Mouse (Mus musculus) neural tube, embryonic 15.5 days (tissue): ENCODE measurements around the gene Pitpna. TPM values are rescaled to one million over a fixed set of nuclear protein-coding genes. Genes with fewer than 3 reads are reported as not detected.

Source experiments
- ATAC-seq: fragments of 200-750 bp; cut with Nextera tagmentation; 2 replicates; pipeline ENCODE4 v1.8.0; 2017; ENCODE audit warnings: mild to moderate bottlenecking, moderate TSS enrichment, moderate library complexity; ENCODE audit not compliant: low FRiP score
- H3K27ac ChIP-seq: fragments of 300-500 bp; sonication (generic); replicated peaks from 2 replicates; pipeline ENCODE4 v1.5.1; 2015; ENCODE audit warnings: mild to moderate bottlenecking, inconsistent platforms
- H3K27me3 ChIP-seq: fragments of 300-500 bp; sonication (generic); replicated peaks from 2 replicates; pipeline ENCODE4 v1.6.1; 2015; ENCODE audit warnings: inconsistent platforms
- H3K36me3 ChIP-seq: fragments of 300-500 bp; sonication (generic); 2 replicates; pipeline ENCODE4 v1.6.1; 2015; ENCODE audit warnings: inconsistent platforms
- H3K4me1 ChIP-seq: fragments of 300-500 bp; sonication (generic); 2 replicates; pipeline ENCODE4 v1.6.1; 2015; ENCODE audit warnings: inconsistent platforms
- H3K4me2 ChIP-seq: fragments of 300-500 bp; sonication (generic); 2 replicates; pipeline ENCODE4 v1.6.1; 2015; ENCODE audit warnings: inconsistent platforms, mild to moderate bottlenecking, moderate library complexity
- H3K4me3 ChIP-seq: fragments of 300-500 bp; sonication (generic); replicated peaks from 2 replicates; pipeline ENCODE4 v1.5.1; 2015; ENCODE audit warnings: mild to moderate bottlenecking, inconsistent platforms
- H3K9ac ChIP-seq: fragments of 300-500 bp; sonication (generic); replicated peaks from 2 replicates; pipeline ENCODE4 v1.6.1; 2015; ENCODE audit warnings: mild to moderate bottlenecking, inconsistent platforms
- H3K9me3 ChIP-seq: fragments of 300-500 bp; sonication (generic); replicated peaks from 2 replicates; pipeline ENCODE4 v1.6.1; 2016; ENCODE audit warnings: inconsistent platforms
- WGBS: fragments of 180-500 bp; shearing (Covaris S2); methylation state at CpG from one replicate; pipeline ENCODE4 v1.1.7; 2015; ENCODE audit warnings: mixed read lengths; 5-methylcytosine and 5-hydroxymethylcytosine counted together
- polyA plus RNA-seq: library from polyadenylated mRNA; unstranded; fragments of >200 nt; fragmentation: Nextera tagmentation; extraction: Ambion mirVana; gene quantifications from 2 replicates; pipeline ENCODE4 v1.2.1, GENCODE M21; 2015

Pitpna gene
- polyA plus RNA-seq, 1 experiment from 2014 or later, result 117 TPM

DNA sequence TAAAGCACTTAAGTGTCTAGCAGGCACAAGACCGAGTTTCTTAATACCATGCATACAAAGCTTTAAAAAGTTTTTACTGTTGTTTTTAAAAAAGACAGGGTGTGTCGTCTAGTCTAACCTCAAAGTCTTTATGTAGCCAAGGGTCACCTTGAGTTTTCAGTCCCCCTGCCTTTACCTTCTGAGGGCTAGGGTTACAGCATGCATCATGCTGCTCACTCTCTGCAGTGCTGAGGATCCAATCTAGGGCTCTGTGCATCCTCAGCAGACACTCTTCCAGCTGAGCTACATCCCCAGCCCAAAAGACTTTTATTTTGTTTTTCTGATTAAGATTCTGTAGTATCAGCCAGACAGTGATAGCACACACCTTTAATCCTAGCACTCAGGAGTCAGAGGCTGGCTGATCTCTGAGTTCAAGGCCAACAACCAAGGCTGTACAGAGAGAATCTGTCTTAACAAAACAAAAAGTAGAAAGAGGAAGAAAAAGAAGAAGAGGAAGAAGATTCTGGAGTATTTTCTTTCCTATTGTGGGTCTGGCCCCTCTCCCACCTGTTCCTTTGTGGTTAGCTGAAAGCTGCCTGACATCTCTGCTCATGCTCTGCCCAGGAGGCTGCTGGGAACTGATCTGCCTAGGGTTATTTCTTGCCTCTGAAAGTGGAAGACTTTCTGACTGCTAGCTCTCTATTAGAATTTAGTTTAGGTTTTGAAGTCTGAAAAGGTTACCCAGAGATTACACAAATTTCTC is 34.9 kb downstream of the Pitpna start:
- H3K36me3 ChIP-seq, result peaks cover 84% of the 10 kb centered on the region
- H3K9ac ChIP-seq, result no peak overlapping the region
- ATAC-seq, result no peak
- no peaks in the 10 kb centered on the region for H3K27me3 ChIP-seq
- no peak overlapping the region for H3K4me3 ChIP-seq
- H3K9me3 ChIP-seq, result no peaks in the 10 kb centered on the region
- H3K4me2 ChIP-seq, result no peak overlapping the region
- no peak overlapping the region for H3K27ac ChIP-seq
- no peaks in the 10 kb centered on the region for H3K4me1 ChIP-seq
- WGBS, result 91% methylated on average over 2 of the region's 2 CpGs

DNA sequence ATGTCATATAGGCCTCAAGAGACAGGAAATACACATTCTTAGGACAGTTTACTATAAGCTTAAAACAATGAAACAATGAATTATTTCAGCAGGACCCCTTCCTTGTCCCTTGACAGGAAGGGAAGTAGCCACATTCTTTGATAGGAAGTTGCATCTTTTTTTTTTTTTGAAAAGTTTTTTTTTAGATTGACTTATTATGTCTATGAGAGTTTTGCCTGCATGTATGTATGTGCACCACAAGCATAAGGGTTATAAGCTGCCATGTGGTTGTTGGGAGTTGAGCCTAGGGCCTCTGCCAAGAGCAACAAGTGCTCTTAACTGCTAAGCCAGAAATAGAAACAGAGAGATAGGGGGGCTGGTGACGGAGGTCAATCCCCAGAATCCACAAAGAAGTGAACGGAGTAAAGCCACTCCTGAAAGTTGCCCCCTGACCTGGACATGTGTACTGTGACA is 36.2 kb downstream of the Pitpna start:
- no peak overlapping the region for H3K27ac ChIP-seq
- no peaks in the 10 kb centered on the region for H3K27me3 ChIP-seq
- no peak for ATAC-seq
- H3K9me3 ChIP-seq, result no peaks in the 10 kb centered on the region
- H3K36me3 ChIP-seq, result peaks cover 82% of the 10 kb centered on the region
- H3K4me3 ChIP-seq, result no peak overlapping the region
- 74% methylated on average over 2 of the region's 2 CpGs for WGBS
- no peak overlapping the region for H3K4me2 ChIP-seq
- no peaks in the 10 kb centered on the region for H3K4me1 ChIP-seq
- H3K9ac ChIP-seq, result no peak overlapping the region

DNA sequence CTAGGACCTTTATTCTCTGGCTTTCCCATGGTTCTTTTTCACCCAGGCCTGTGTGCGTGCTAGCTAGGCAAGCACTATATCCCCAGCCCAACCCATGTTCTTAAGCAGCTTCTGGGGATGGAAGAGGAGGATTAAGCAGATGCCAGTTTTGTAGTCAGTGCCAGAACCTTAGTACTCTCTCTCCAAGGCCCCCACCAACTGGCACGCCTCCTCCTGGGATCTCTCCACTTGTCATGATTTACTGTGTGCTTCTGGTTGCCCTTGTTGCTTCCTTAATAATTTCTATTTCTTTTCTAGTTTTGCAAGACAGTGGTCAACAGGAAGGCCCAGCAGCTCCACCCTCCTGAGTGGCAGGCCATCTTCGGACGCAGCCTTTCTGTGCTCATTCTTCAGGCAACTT is 37.9 kb downstream of the Pitpna start:
- WGBS, result 93% methylated on average over 4 of the region's 4 CpGs

DNA sequence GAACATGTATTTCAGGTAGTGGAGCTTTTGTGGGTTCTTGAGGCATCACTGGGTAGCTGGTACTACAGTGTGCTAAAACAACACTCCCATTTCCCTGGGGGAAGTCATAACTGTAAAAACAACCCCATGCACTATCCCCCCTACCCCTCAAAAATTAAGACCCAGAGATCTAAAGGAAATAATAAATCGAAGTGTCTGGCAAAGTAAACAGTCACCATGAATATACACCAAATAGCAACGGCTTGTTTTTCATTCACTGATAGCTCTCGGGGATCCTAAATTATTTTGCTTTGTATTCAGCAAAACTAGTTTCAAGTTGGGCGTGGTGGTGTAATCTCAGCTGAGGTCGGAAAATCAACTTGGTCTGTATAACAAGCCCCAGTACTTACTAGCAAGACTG is 42.2 kb downstream of the Pitpna start:
- Histone ChIP-seq H3K9ac (peak overlapping the region; percentile 72), H3K27me3 (no peaks in the 10 kb centered on the region), H3K27ac (peak overlapping the region; percentile 81), H3K36me3 (peaks cover 44% of the 10 kb centered on the region), H3K4me3 (peak overlapping the region; percentile 82), H3K9me3 (no peaks in the 10 kb centered on the region), H3K4me2 (peak overlapping the region; percentile 88), H3K4me1 (peaks cover 24% of the 10 kb centered on the region)
- WGBS, result 9% methylated on average over 5 of the region's 5 CpGs
- no peak for ATAC-seq

More for the DNA sequence above, 37.9 kb downstream of the Pitpna start:
- Histone ChIP-seq H3K27ac (no peak overlapping the region), H3K27me3 (no peaks in the 10 kb centered on the region), H3K4me1 (peaks cover 6% of the 10 kb centered on the region), H3K4me3 (no peak overlapping the region), H3K9ac (no peak overlapping the region), H3K36me3 (peaks cover 65% of the 10 kb centered on the region), H3K9me3 (no peaks in the 10 kb centered on the region), H3K4me2 (no peak overlapping the region)
- ATAC-seq, result no peak

DNA sequence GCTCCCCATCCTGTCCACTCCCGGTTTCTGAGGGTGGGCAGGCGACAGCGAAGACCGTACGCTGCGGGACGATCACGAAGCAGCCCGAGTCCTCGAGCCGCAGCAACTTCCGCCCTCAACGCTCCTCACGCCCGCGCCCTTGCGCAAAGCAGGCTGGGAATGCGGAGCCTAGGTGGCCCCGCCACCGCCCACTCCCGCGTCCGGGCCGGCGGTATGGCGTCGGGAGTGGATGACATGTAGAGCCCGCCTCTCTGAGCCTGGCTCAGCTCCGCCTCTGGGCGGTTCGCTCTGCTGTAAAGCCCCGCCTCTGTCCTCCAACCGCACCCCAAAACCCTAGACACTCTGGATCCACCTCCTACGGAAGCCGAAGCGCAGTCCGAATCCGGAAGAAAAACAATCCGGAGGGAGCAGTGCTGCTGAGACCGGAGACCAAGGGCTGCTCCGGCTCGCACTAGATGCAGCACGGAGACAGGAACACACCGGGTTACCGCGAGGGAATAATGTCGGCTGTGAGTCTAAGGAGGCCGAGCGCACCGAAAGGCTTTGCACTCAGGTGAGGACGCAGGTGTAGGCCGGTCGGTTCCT is 42.8 kb downstream of the Pitpna start, which contains the start of gene Inpp5k:
Inpp5k (plus strand) TSS at position 344 of the 585 bp plus-strand sequence.
- Histone ChIP-seq H3K4me2 (peak within 1 kb of the TSS; percentile 88), H3K4me3 (peak within 1 kb of the TSS; percentile 82), H3K27ac (peak within 1 kb of the TSS; percentile 81), H3K9ac (peak within 1 kb of the TSS; percentile 72), H3K9me3 (no peaks in the 10 kb centered on the region), H3K4me1 (peaks cover 24% of the 10 kb centered on the region), H3K36me3 (peaks cover 43% of the 10 kb centered on the region), H3K27me3 (no peaks in the 10 kb centered on the region)
- under 1% methylated on average over 53 of the region's 53 CpGs for WGBS
- ATAC-seq, result peak; percentile 100

DNA sequence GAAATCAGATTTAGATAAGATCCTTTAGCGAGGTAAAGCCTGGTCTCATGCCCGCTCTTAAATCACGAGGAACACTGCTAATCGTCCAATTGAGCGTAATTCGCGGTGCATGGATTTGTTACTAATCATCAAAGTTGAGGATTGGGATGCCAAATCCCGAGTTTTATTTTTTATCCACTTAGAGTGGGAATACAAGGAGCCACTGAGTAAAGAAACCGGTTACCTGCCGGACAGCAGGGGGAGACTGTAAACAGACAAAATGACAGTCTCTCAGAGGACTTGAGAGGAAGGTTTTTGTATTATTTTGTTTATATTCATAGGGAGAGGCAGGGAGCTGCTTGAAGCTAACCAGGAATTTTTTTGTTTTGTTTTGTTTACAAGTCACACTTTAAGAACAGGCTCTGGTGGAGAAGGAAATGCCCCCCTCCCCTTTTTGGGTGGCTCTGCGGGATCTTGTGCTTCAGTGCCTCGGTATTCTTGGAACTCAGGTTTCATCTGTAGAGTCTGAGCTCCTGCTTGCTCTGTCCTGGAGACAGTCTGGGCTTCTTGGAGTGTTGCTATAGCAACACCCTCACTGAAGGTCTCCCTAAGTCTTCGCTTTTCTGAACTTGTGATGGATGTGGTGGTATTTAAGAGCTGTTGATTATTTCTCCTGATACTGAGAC is 43.8 kb downstream of the Pitpna start:
- WGBS, result 11% methylated on average over 13 of the region's 13 CpGs
- Histone ChIP-seq H3K4me3 (peak overlapping the region; percentile 82), H3K27ac (peak overlapping the region; percentile 81; the same call in 1 of the 2 replicates), H3K36me3 (peaks cover 40% of the 10 kb centered on the region), H3K9me3 (no peaks in the 10 kb centered on the region), H3K9ac (peak overlapping the region; percentile 72), H3K27me3 (no peaks in the 10 kb centered on the region), H3K4me2 (peak overlapping the region; percentile 88), H3K4me1 (peaks cover 24% of the 10 kb centered on the region)
- no peak for ATAC-seq

DNA sequence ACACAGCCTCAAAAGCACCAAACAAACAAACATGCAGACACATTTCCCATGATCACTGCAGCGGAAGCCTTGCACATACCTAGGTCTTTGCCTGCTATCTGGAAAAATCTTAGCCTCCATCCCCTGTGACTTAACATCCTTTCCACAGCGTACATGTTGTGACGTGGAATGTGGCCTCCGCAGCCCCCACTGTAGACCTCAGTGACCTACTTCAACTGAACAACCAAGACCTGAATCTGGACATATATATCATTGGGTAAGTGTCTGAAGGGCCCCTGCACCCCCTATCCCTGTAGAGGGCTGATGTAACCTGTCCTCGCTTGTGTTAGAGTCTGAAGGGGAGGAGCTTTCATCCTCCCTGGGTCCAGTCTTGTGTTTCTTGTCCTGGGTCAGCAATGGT is 45.0 kb downstream of the Pitpna start:
- no peak overlapping the region for H3K4me3 ChIP-seq
- WGBS, result 93% methylated on average over 5 of the region's 5 CpGs

DNA sequence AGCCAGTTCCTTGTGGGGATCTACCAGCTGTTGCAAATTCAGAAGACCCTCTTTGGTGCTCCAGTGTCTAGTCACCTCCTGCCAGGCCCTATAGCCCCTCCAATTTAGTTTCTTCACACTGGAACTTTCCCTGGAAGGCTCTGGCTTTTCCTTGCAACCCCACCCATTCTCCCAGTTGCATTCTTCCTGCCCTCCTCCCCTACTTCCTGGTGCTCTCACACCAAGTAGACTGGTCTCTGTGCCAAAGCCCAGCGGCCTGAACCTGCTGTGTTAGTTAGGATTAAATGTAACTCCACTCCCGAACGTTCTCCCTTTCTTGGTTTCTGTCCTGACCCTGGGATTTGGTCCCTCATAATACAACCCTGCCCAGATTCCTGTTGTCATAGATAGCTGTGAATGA is 46.9 kb downstream of the Pitpna start:
- Histone ChIP-seq H3K27ac (no peak overlapping the region), H3K9ac (no peak overlapping the region), H3K9me3 (no peaks in the 10 kb centered on the region), H3K4me1 (peaks cover 23% of the 10 kb centered on the region), H3K4me3 (no peak overlapping the region), H3K36me3 (peaks cover 38% of the 10 kb centered on the region), H3K4me2 (no peak overlapping the region), H3K27me3 (no peaks in the 10 kb centered on the region)
- ATAC-seq, result no peak
- 90% methylated on average over 3 of the region's 3 CpGs for WGBS

More for the DNA sequence above, 45.0 kb downstream of the Pitpna start:
- H3K27me3 ChIP-seq, result no peaks in the 10 kb centered on the region
- H3K36me3 ChIP-seq, result peaks cover 38% of the 10 kb centered on the region
- peaks cover 24% of the 10 kb centered on the region for H3K4me1 ChIP-seq
- no peak overlapping the region for H3K27ac ChIP-seq
- H3K4me2 ChIP-seq, result no peak overlapping the region
- ATAC-seq, result no peak
- no peak overlapping the region for H3K9ac ChIP-seq
- no peaks in the 10 kb centered on the region for H3K9me3 ChIP-seq

DNA sequence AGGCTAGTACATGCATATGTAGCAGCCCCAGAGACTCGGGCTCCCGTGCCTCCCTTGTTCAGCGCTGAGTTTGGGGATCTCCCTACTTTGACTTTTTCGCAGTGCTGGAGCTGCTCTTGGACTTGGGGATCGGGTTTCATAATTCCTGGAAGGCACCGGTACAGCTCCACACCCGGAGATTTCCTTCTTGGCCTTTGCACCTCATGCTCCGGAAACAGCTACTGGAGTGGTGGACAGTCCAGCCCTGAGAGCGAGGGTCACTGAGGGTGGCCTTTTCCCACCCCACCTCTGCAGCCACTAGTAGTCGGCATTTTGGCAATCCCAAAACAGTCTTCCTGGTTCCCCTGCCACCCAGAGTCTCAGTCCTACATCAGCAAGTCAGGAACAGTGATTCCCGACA is 47.4 kb downstream of the Pitpna start:
- Histone ChIP-seq H3K4me3 (no peak overlapping the region), H3K4me2 (no peak overlapping the region), H3K9me3 (no peaks in the 10 kb centered on the region), H3K4me1 (peaks cover 18% of the 10 kb centered on the region), H3K27ac (no peak overlapping the region), H3K9ac (no peak overlapping the region), H3K27me3 (no peaks in the 10 kb centered on the region), H3K36me3 (peaks cover 38% of the 10 kb centered on the region)
- 78% methylated on average over 11 of the region's 11 CpGs for WGBS
- no peak for ATAC-seq

DNA sequence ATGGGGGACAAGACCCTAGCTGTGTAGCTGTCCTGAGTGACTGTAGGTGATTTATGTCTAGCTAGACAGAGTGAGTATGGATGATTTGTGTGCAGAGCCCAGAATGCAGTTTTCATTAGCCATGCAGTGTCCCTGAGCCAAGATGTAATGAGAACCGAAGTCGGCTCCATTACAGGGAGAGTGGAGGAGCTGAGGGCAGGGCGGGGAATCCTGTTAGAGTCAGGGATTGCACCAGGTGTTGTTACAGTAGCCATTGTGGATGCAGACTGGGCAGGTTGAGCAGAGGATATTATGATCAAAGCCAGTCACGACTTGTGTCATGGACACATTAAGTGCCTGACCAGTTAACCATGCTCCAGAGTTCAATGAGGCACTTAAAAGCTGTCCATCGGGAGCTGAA is 55.4 kb downstream of the Pitpna start:
- H3K27me3 ChIP-seq, result no peaks in the 10 kb centered on the region
- H3K4me1 ChIP-seq, result 0 out of 2 replicates have a peak, but pooled peaks cover 2% of the 10 kb centered on the region
- H3K9me3 ChIP-seq, result no peaks in the 10 kb centered on the region
- no peak overlapping the region for H3K27ac ChIP-seq
- no peak for ATAC-seq
- H3K9ac ChIP-seq, result no peak overlapping the region
- WGBS, result 82% methylated on average over 5 of the region's 5 CpGs
- no peak overlapping the region for H3K4me3 ChIP-seq
- H3K36me3 ChIP-seq, result peaks cover 6% of the 10 kb centered on the region; the same call in 1 of the 2 replicates
- H3K4me2 ChIP-seq, result no peak overlapping the region

DNA sequence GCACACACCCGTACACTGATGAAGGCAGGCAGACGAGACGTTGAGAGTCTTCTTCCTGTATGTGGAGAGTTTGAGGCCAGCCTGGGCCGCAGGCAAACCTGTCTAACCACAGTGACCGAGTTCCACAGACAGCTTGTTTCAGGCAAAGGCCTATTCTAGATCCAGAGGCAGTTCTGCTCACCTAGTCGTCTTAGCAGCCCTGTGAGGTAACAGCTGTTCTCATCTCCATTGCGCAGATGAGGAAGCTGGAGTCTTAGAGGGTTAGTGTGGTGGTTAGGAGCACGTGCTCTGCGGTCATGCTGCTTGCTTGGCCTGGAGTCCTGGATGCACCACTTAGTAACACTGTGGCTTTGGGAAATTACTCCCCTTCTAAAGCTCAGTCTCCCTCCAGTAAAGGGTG is 56.8 kb downstream of the Pitpna start:
- ATAC-seq, result no peak
- Histone ChIP-seq H3K4me1 (peaks cover 6% of the 10 kb centered on the region; the same call in 1 of the 2 replicates), H3K27me3 (no peaks in the 10 kb centered on the region), H3K27ac (no peak overlapping the region), H3K36me3 (0 out of 2 replicates have a peak, but pooled peaks cover 3% of the 10 kb centered on the region), H3K4me3 (no peak overlapping the region), H3K9me3 (no peaks in the 10 kb centered on the region), H3K4me2 (no peak overlapping the region), H3K9ac (no peak overlapping the region)
- WGBS, result 87% methylated on average over 9 of the region's 9 CpGs
